In genomic region chr2:156705473-156705872, GRCm38 (mm10) we compare ENCODE assay signal across 8 mouse cellular contexts.
DNase-seq lines count a peak whose midpoint lies in the region; ATAC-seq and TF ChIP-seq lines count a peak whose summit lies in the region.

No protein-coding gene starts in this region.

- peak; percentile 66 to 92 for DNase-seq in heart, adult 18-20 months
- DNase-seq in cerebellum, adult 11 months = peak; percentile 74
- peak; percentile 87 for DNase-seq in hindbrain, postnatal 0 days (ENCODE audit: low spot score)
- peak; percentile 69 to 81 for DNase-seq in left cerebral cortex, postnatal 36 days (ENCODE audit: low spot score in 2 of 2)
- DNase-seq in spleen, adult 2 months (ENCODE audit: low read depth in 1 of 2, low spot score in 2 of 2) = peak; percentile 30 to 75

- H3K36me3 ChIP-seq in heart, embryonic 12.5 days = no peaks in the 10 kb centered on the region
- H3K36me3 ChIP-seq in forebrain, embryonic 15.5 days = no peaks in the 10 kb centered on the region
- H3K36me3 ChIP-seq in hindbrain, postnatal 0 days (ENCODE audit: insufficient read depth, low read length) = 0 out of 2 replicates have a peak, but pooled peaks cover 3% of the 10 kb centered on the region
- H3K36me3 ChIP-seq in midbrain, embryonic 16.5 days (ENCODE audit: control insufficient read depth, insufficient read depth, low read length) = peaks cover 14% of the 10 kb centered on the region
- no peaks in the 10 kb centered on the region for H3K36me3 ChIP-seq in spleen, adult 2 months (ENCODE audit: control insufficient read depth, insufficient read depth, low read length)

- no peak overlapping the region for H3K4me2 ChIP-seq in heart, embryonic 12.5 days
- no peak overlapping the region for H3K4me2 ChIP-seq in forebrain, embryonic 15.5 days (replicated peaks)
- no peak overlapping the region for H3K4me2 ChIP-seq in hindbrain, postnatal 0 days (ENCODE audit: low read depth, low read length)
- no peak overlapping the region for H3K4me2 ChIP-seq in midbrain, embryonic 16.5 days (ENCODE audit: low read length)

- peak; percentile 98 for TF ChIP-seq CTCF in hindbrain, postnatal 0 days (IDR thresholded peaks at IDR 0.05; ENCODE audit: low read depth)
- TF ChIP-seq CTCF in spleen, adult 2 months (IDR thresholded peaks at IDR 0.05; ENCODE audit: extremely low read depth, insufficient read depth, insufficient read length, insufficient replicate concordance) = peak; percentile 96; the same call in 1 of the 2 replicates

- H3K4me3 ChIP-seq in heart, embryonic 12.5 days = no peak overlapping the region
- H3K4me3 ChIP-seq in forebrain, embryonic 15.5 days = no peak overlapping the region
- H3K4me3 ChIP-seq in hindbrain, postnatal 0 days (ENCODE audit: low read length) = no peak overlapping the region
- no peak overlapping the region for H3K4me3 ChIP-seq in midbrain, embryonic 16.5 days (ENCODE audit: low read depth, low read length)
- no peak overlapping the region for H3K4me3 ChIP-seq in spleen, adult 2 months (ENCODE audit: extremely low read depth, insufficient read depth, insufficient read length)

- peaks cover 24% of the 10 kb centered on the region for H3K27me3 ChIP-seq in heart, embryonic 12.5 days (replicated peaks)
- H3K27me3 ChIP-seq in forebrain, embryonic 15.5 days = no peaks in the 10 kb centered on the region
- no peaks in the 10 kb centered on the region for H3K27me3 ChIP-seq in hindbrain, postnatal 0 days (ENCODE audit: insufficient read depth, low read length)
- H3K27me3 ChIP-seq in midbrain, embryonic 16.5 days (ENCODE audit: control insufficient read depth, insufficient read depth, low read depth, low read length) = no peaks in the 10 kb centered on the region
- no peaks in the 10 kb centered on the region for H3K27me3 ChIP-seq in spleen, adult 2 months (ENCODE audit: control insufficient read depth, insufficient read depth, low read length)

- no peaks in the 10 kb centered on the region for H3K4me1 ChIP-seq in heart, embryonic 12.5 days (replicated peaks)
- no peaks in the 10 kb centered on the region for H3K4me1 ChIP-seq in forebrain, embryonic 15.5 days
- H3K4me1 ChIP-seq in hindbrain, postnatal 0 days (ENCODE audit: insufficient read depth, low read length) = no peaks in the 10 kb centered on the region
- H3K4me1 ChIP-seq in midbrain, embryonic 16.5 days (ENCODE audit: control insufficient read depth, insufficient read depth, low read length) = no peaks in the 10 kb centered on the region
- no peaks in the 10 kb centered on the region for H3K4me1 ChIP-seq in spleen, adult 2 months (ENCODE audit: control insufficient read depth, insufficient read depth, insufficient read length)

- intact Hi-C loops in left cerebral cortex, postnatal 36 days (cut with DNase I) = loop anchor here (2.0 to 5.0 kb wide), 3 partner anchors 93 to 177 kb away; partner anchors contain the start of gene Dlgap4

- H3K9ac ChIP-seq in heart, embryonic 12.5 days = no peak overlapping the region
- H3K9ac ChIP-seq in forebrain, embryonic 15.5 days (replicated peaks) = no peak overlapping the region
- no peak overlapping the region for H3K9ac ChIP-seq in hindbrain, postnatal 0 days (replicated peaks; ENCODE audit: low read length)
- no peak overlapping the region for H3K9ac ChIP-seq in midbrain, embryonic 16.5 days (ENCODE audit: low read depth, low read length)

- WGBS in heart, embryonic 12.5 days = 18% methylated on average over 6 of the region's 6 CpGs
- WGBS in forebrain, embryonic 15.5 days = 22% methylated on average over 6 of the region's 6 CpGs
- 22% methylated on average over 6 of the region's 6 CpGs for WGBS in hindbrain, postnatal 0 days
- WGBS in midbrain, embryonic 16.5 days = 24% methylated on average over 6 of the region's 6 CpGs
- WGBS in spleen, adult 2 months = 20% methylated on average over 6 of the region's 6 CpGs

- H3K9me3 ChIP-seq in heart, embryonic 12.5 days (replicated peaks) = no peaks in the 10 kb centered on the region
- H3K9me3 ChIP-seq in forebrain, embryonic 15.5 days = no peaks in the 10 kb centered on the region
- no peaks in the 10 kb centered on the region for H3K9me3 ChIP-seq in hindbrain, postnatal 0 days (ENCODE audit: low read length)
- H3K9me3 ChIP-seq in midbrain, embryonic 16.5 days (replicated peaks; ENCODE audit: control insufficient read depth, low read length, poor library complexity, severe bottlenecking) = no peaks in the 10 kb centered on the region

- no peak overlapping the region for H3K27ac ChIP-seq in heart, embryonic 12.5 days (ENCODE audit: poor library complexity, severe bottlenecking)
- H3K27ac ChIP-seq in forebrain, embryonic 15.5 days (replicated peaks) = no peak overlapping the region
- H3K27ac ChIP-seq in hindbrain, postnatal 0 days = no peak overlapping the region
- no peak overlapping the region for H3K27ac ChIP-seq in midbrain, embryonic 16.5 days (ENCODE audit: low read length)
- no peak overlapping the region for H3K27ac ChIP-seq in spleen, adult 2 months (ENCODE audit: insufficient read depth, low read length)

- ATAC-seq in heart, embryonic 12.5 days (ENCODE audit: insufficient number of reproducible peaks, low FRiP score) = no peak
- peak; percentile 72; the same call in 1 of the 2 replicates for ATAC-seq in forebrain, embryonic 15.5 days (replicated peaks)
- ATAC-seq in hindbrain, postnatal 0 days = peak; percentile 41; the same call in 1 of the 2 replicates
- ATAC-seq in midbrain, embryonic 16.5 days = peak; percentile 69

- TF ChIP-seq POLR2A in spleen, adult 2 months (IDR thresholded peaks at IDR 0.05; ENCODE audit: low read depth, low read length) = no peak
